Mouse (Mus musculus): ENCODE measurements around the gene Gpr61. TPM values are rescaled to one million over a fixed set of nuclear protein-coding genes. Genes with fewer than 3 reads are reported as not detected.

Gene Gpr61
- polyA plus RNA-seq, 1 experiment from 2014 or later = 0.15 TPM

DNA sequence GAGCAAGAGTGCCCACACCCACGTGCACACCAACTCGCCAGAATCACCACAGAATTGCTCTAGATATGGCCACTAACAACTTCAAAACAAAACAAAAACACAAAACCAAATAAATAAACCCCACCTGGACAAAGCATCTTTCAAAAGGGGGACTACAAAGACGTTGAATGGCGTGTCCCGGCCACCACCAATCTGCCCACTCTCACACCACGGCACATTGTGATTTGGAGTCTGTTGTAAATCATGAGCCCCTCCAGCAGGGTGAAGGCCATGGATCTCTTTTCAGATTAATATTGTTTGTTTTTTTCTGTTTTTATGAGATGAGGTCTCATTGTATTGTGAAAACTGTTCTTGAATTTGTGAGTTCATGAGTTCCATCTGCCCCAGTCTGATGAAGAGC is 52.6 kb downstream of the Gpr61 start:
- no peak for ATAC-seq (ENCODE audit: insufficient read depth, low FRiP score)
- no peaks in the 10 kb centered on the region for H3K36me3 ChIP-seq (ENCODE audit: control insufficient read depth, insufficient read depth, low read length)
- H3K4me3 ChIP-seq (replicated peaks; ENCODE audit: low read length) = no peak overlapping the region
- no peaks in the 10 kb centered on the region for H3K9me3 ChIP-seq (replicated peaks; ENCODE audit: control insufficient read depth, low read length)
- no peaks in the 10 kb centered on the region for H3K27me3 ChIP-seq (ENCODE audit: control insufficient read depth, insufficient read depth, low read length)
- no peak overlapping the region for H3K27ac ChIP-seq (ENCODE audit: low read length)
- no peak overlapping the region for H3K9ac ChIP-seq (ENCODE audit: low read length)
- no peak overlapping the region for H3K4me2 ChIP-seq (ENCODE audit: low read depth, low read length)
- WGBS = 82% methylated on average over 6 of the region's 6 CpGs
- H3K4me1 ChIP-seq (ENCODE audit: control insufficient read depth, insufficient read depth, low read length) = peaks cover under 1% of the 10 kb centered on the region; the same call in 1 of the 2 replicates

DNA sequence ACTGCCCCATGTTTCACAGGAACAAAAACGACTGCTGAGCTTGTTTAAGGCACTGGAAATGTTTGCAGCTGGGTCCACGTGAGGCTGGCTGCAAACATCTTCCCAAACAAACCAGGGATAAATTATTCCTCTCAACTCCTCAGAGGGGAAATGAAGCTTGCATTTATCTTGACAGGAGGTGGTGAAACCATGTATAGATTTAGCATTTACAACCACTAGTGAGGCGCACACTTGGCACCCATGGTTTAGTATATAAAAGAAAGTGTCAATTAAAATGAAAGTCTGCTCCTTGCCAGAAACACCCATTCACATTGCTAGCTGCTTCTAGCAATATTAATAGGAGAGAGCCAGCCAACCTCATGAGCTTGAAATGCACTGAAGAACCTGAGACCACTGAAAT is 53.1 kb downstream of the Gpr61 start:
- H3K27me3 ChIP-seq (ENCODE audit: control insufficient read depth, insufficient read depth, low read length) = no peaks in the 10 kb centered on the region
- H3K27ac ChIP-seq (ENCODE audit: low read length) = no peak overlapping the region
- no peaks in the 10 kb centered on the region for H3K36me3 ChIP-seq (ENCODE audit: control insufficient read depth, insufficient read depth, low read length)
- H3K4me2 ChIP-seq (ENCODE audit: low read depth, low read length) = no peak overlapping the region
- no peak overlapping the region for H3K9ac ChIP-seq (ENCODE audit: low read length)
- 40% methylated on average over 3 of the region's 3 CpGs for WGBS
- no peak for ATAC-seq (ENCODE audit: insufficient read depth, low FRiP score)
- peaks cover 4% of the 10 kb centered on the region; the same call in 1 of the 2 replicates for H3K4me1 ChIP-seq (ENCODE audit: control insufficient read depth, insufficient read depth, low read length)
- no peaks in the 10 kb centered on the region for H3K9me3 ChIP-seq (replicated peaks; ENCODE audit: control insufficient read depth, low read length)
- no peak overlapping the region for H3K4me3 ChIP-seq (replicated peaks; ENCODE audit: low read length)

Other genes starting within 250 kb of the Gpr61 start
- 24.7 and 24.8 TPM in 2 replicates for gene Gstm7, start 223.1 kb downstream of the Gpr61 start, polyA plus RNA-seq (2015; fragmentation: Nextera tagmentation; extraction: Ambion mirVana)
- 10.4 and 11.2 TPM in 2 replicates for gene Gstm6, start 211.1 kb downstream of the Gpr61 start, polyA plus RNA-seq (2015; fragmentation: Nextera tagmentation; extraction: Ambion mirVana)
- gene Gstm3, start 185.6 kb downstream of the Gpr61 start, polyA plus RNA-seq (2015; fragmentation: Nextera tagmentation; extraction: Ambion mirVana) = 63.5 and 80.8 TPM in 2 replicates
- 196 and 225 TPM in 2 replicates for gene Gstm2, start 168.4 kb downstream of the Gpr61 start, polyA plus RNA-seq (2015; fragmentation: Nextera tagmentation; extraction: Ambion mirVana)
- gene Gstm1, start 136.9 kb downstream of the Gpr61 start, polyA plus RNA-seq (2015; fragmentation: Nextera tagmentation; extraction: Ambion mirVana) = 513 and 679 TPM in 2 replicates
- 26.5 and 29.6 TPM in 2 replicates for gene Gstm4, start 110.0 kb downstream of the Gpr61 start, polyA plus RNA-seq (2015; fragmentation: Nextera tagmentation; extraction: Ambion mirVana)
- 49.8 and 51.9 TPM in 2 replicates for gene Ampd2, start 68.2 kb downstream of the Gpr61 start, polyA plus RNA-seq (2015; fragmentation: Nextera tagmentation; extraction: Ambion mirVana)
- gene Gnat2, start 62.1 kb downstream of the Gpr61 start, polyA plus RNA-seq (2015; fragmentation: Nextera tagmentation; extraction: Ambion mirVana) = 1.3 TPM in 2 replicates
- gene Gnai3, start 8.7 kb downstream of the Gpr61 start, polyA plus RNA-seq (2015; fragmentation: Nextera tagmentation; extraction: Ambion mirVana) = 177 and 182 TPM in 2 replicates
- 2.4 and 3.1 TPM in 2 replicates for gene Amigo1, start 31.5 kb upstream of the Gpr61 start, polyA plus RNA-seq (2015; fragmentation: Nextera tagmentation; extraction: Ambion mirVana)
- 4.3 and 4.4 TPM in 2 replicates for gene Cyb561d1, start 46.3 kb upstream of the Gpr61 start, polyA plus RNA-seq (2015; fragmentation: Nextera tagmentation; extraction: Ambion mirVana)
- gene Atxn7l2, start 56.1 kb upstream of the Gpr61 start, polyA plus RNA-seq (2015; fragmentation: Nextera tagmentation; extraction: Ambion mirVana) = 11.5 and 12.5 TPM in 2 replicates
- 0.15 and 3.4 TPM in 2 replicates for gene Sypl2, start 71.8 kb upstream of the Gpr61 start, polyA plus RNA-seq (2015; fragmentation: Nextera tagmentation; extraction: Ambion mirVana)
- 230 TPM in 2 replicates for gene Psma5, start 102.0 kb upstream of the Gpr61 start, polyA plus RNA-seq (2015; fragmentation: Nextera tagmentation; extraction: Ambion mirVana)
- 7.4 and 8.6 TPM in 2 replicates for gene Sort1, start 129.2 kb upstream of the Gpr61 start, polyA plus RNA-seq (2015; fragmentation: Nextera tagmentation; extraction: Ambion mirVana)
- not detected in 2 replicates for gene Mybphl, start 210.0 kb upstream of the Gpr61 start, polyA plus RNA-seq (2015; fragmentation: Nextera tagmentation; extraction: Ambion mirVana)
- 35.6 and 36.7 TPM in 2 replicates for gene Psrc1, start 229.0 kb upstream of the Gpr61 start, polyA plus RNA-seq (2015; fragmentation: Nextera tagmentation; extraction: Ambion mirVana)

Data from stomach, embryonic 16.5 days (tissue).